Mouse (Mus musculus): Measurements from ENCODE around the gene Lpp. TPM values are rescaled to one million over a fixed set of nuclear protein-coding genes. Genes with fewer than 3 reads are reported as not detected.

Gene Lpp
- polyA plus RNA-seq, 1 experiment from 2014 or later: 79.9 TPM

- Histone ChIP-seq H3K36me3 (ENCODE audit: insufficient read depth) (no peaks in the 10 kb centered on the region), H3K4me3 (ENCODE audit: low read depth, low read length) (no peak overlapping the region), H3K27ac (ENCODE audit: low read depth) (no peak overlapping the region), H3K4me1 (ENCODE audit: insufficient read depth) (peaks cover 5% of the 10 kb centered on the region; the same call in 1 of the 2 replicates), H3K9me3 (ENCODE audit: low read depth, low read length) (no peaks in the 10 kb centered on the region), H3K4me2 (no peak overlapping the region), H3K27me3 (ENCODE audit: insufficient read depth, low read length) (no peaks in the 10 kb centered on the region), H3K9ac (no peak overlapping the region)
- no peak for ATAC-seq (ENCODE audit: insufficient read depth)
- DNase-seq: no peak
- 52% methylated on average over 4 of the region's 4 CpGs for WGBS
- no peak for TF ChIP-seq CTCF (IDR thresholded peaks at IDR 0.05; ENCODE audit: low read depth)
Observed at GRCm38 (mm10) chr16:24506740-24507139, 113.4 kb downstream of the Lpp start.

DNA sequence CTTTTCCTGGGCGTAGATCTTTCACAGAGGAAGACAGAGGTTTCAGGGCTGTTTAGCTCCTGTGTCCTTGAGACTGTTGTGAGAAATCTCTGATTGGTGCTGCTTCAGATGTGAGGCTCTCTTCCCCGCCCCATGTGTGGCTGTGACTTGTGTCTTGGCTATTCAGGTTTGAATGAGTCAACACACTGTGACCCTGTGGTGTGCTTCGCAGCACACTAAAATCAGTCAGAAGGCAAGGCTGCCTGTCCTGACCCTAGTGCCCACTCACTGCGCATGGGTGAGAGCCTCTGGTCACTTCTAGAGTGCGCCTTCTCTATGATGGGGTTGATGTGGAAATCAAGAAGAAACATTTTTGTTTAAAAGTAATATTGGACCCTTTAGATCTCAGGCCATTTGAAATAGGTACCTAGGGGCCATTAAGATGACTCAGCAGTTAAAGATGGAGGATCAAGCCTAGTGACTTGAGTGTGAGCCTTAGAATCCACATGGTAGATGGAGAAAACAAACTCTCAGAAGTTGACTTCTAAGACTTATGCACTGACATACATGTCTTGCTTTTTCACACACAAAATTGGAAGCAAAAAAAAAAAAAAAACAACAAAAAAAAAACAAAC lies 114.7 kb downstream of the Lpp start:
- WGBS: 91% methylated on average over 5 of the region's 5 CpGs
- no peak for ATAC-seq (ENCODE audit: insufficient read depth)
- Histone ChIP-seq H3K36me3 (ENCODE audit: insufficient read depth) (no peaks in the 10 kb centered on the region), H3K4me2 (no peak overlapping the region), H3K9ac (no peak overlapping the region), H3K4me1 (ENCODE audit: insufficient read depth) (peaks cover 8% of the 10 kb centered on the region; the same call in 1 of the 2 replicates), H3K4me3 (ENCODE audit: low read depth, low read length) (no peak overlapping the region), H3K9me3 (ENCODE audit: low read depth, low read length) (no peaks in the 10 kb centered on the region), H3K27me3 (ENCODE audit: insufficient read depth, low read length) (no peaks in the 10 kb centered on the region), H3K27ac (ENCODE audit: low read depth) (no peak overlapping the region)
- no peak for TF ChIP-seq CTCF (IDR thresholded peaks at IDR 0.05; ENCODE audit: low read depth)
- DNase-seq: no peak

DNA sequence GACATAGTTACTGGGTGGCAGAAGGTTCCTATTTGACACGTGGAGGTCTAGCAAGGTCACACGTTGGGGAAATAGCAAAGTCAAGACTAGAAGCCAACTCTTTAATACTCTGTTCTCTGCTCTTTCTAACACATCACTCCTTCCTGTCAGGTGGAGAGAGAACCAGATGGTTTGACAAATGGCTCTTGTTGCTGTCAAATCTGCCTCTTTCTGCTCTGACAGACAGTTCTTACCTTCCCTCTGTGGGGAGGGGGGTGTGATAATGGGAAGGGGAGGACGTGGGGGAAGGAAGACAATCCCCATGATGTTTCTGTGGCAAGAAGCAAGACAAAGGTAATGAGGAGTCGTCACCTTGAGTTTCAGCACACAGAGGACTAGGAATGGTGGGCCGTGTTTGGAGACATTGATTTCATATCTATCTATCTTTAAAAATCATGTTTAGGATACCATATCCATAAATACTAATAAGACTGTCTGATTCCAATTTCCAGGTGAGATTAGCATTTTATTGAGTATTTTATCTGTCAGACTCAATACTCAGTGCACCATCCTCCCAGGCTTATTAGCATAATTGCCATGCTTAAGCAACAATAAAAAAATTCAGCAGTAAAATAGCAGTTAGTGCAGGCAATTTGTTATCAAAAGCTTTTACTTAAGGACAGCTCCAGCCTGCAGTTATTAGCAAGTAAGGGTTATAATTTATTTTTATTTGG lies 115.9 kb downstream of the Lpp start:
- no peaks in the 10 kb centered on the region for H3K9me3 ChIP-seq (ENCODE audit: low read depth, low read length)
- DNase-seq (no peak), ATAC-seq (ENCODE audit: insufficient read depth) (no peak)
- no peaks in the 10 kb centered on the region for H3K36me3 ChIP-seq (ENCODE audit: insufficient read depth)
- no peak overlapping the region for H3K9ac ChIP-seq
- no peak overlapping the region for H3K4me2 ChIP-seq
- H3K4me3 ChIP-seq (ENCODE audit: low read depth, low read length): no peak overlapping the region
- no peak overlapping the region for H3K27ac ChIP-seq (ENCODE audit: low read depth)
- H3K4me1 ChIP-seq (ENCODE audit: insufficient read depth): peaks cover 8% of the 10 kb centered on the region; the same call in 1 of the 2 replicates
- H3K27me3 ChIP-seq (ENCODE audit: insufficient read depth, low read length): no peaks in the 10 kb centered on the region
- WGBS: 54% methylated on average over 5 of the region's 5 CpGs
- TF ChIP-seq CTCF (IDR thresholded peaks at IDR 0.05; ENCODE audit: low read depth): no peak

DNA sequence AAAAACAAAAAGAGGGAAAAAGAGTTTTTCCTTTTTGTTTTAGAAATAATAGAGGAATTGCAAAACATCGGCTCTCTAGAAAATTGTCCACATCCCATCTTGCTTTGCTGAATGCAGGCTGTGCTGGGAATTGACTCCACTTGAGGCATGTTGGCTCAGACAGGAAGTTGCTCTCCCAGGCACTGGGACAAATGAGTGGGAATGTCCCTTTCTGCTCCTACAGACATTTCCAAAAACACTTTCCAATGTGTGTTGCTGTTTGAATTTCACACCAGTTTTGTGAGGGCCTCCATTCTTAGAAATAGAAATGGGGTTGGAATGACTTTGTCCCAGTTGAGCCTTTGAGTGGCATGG lies 116.5 kb downstream of the Lpp start:
- H3K27ac ChIP-seq (ENCODE audit: low read depth): no peak overlapping the region
- H3K4me2 ChIP-seq: no peak overlapping the region
- peaks cover 8% of the 10 kb centered on the region; the same call in 1 of the 2 replicates for H3K4me1 ChIP-seq (ENCODE audit: insufficient read depth)
- H3K36me3 ChIP-seq (ENCODE audit: insufficient read depth): no peaks in the 10 kb centered on the region
- ATAC-seq (ENCODE audit: insufficient read depth) (no peak), DNase-seq (no peak)
- no peak for TF ChIP-seq CTCF (IDR thresholded peaks at IDR 0.05; ENCODE audit: low read depth)
- H3K27me3 ChIP-seq (ENCODE audit: insufficient read depth, low read length): no peaks in the 10 kb centered on the region
- no peak overlapping the region for H3K4me3 ChIP-seq (ENCODE audit: low read depth, low read length)
- 82% methylated on average over 1 of the region's 1 CpGs for WGBS
- no peak overlapping the region for H3K9ac ChIP-seq
- H3K9me3 ChIP-seq (ENCODE audit: low read depth, low read length): no peaks in the 10 kb centered on the region

- no peaks in the 10 kb centered on the region for H3K36me3 ChIP-seq (ENCODE audit: insufficient read depth)
- H3K9ac ChIP-seq: no peak overlapping the region
- DNase-seq (no peak), ATAC-seq (ENCODE audit: insufficient read depth) (no peak)
- H3K4me3 ChIP-seq (ENCODE audit: low read depth, low read length): no peak overlapping the region
- 92% methylated on average over 4 of the region's 4 CpGs for WGBS
- no peak for TF ChIP-seq CTCF (IDR thresholded peaks at IDR 0.05; ENCODE audit: low read depth)
- 0 out of 2 replicates have a peak, but pooled peaks cover 3% of the 10 kb centered on the region for H3K4me1 ChIP-seq (ENCODE audit: insufficient read depth)
- H3K27me3 ChIP-seq (ENCODE audit: insufficient read depth, low read length): no peaks in the 10 kb centered on the region
- H3K27ac ChIP-seq (ENCODE audit: low read depth): no peak overlapping the region
- H3K9me3 ChIP-seq (ENCODE audit: low read depth, low read length): no peaks in the 10 kb centered on the region
- no peak overlapping the region for H3K4me2 ChIP-seq
Observed at GRCm38 (mm10) chr16:24513228-24513627, 119.9 kb downstream of the Lpp start.

GRCm38 (mm10) chr16:24514802-24515727 lies 121.8 kb downstream of the Lpp start:
- 74% methylated on average over 11 of the region's 11 CpGs for WGBS

More at GRCm38 (mm10) chr16:24514802-24515727, 121.8 kb downstream of the Lpp start:
- no peak overlapping the region for H3K9ac ChIP-seq
- 0 out of 2 replicates have a peak, but pooled peaks cover 3% of the 10 kb centered on the region for H3K4me1 ChIP-seq (ENCODE audit: insufficient read depth)
- no peak overlapping the region for H3K4me2 ChIP-seq
- no peaks in the 10 kb centered on the region for H3K9me3 ChIP-seq (ENCODE audit: low read depth, low read length)
- no peak for DNase-seq
- no peak for TF ChIP-seq CTCF (IDR thresholded peaks at IDR 0.05; ENCODE audit: low read depth)
- H3K27ac ChIP-seq (ENCODE audit: low read depth): no peak overlapping the region
- no peak overlapping the region for H3K4me3 ChIP-seq (ENCODE audit: low read depth, low read length)
- H3K36me3 ChIP-seq (ENCODE audit: insufficient read depth): no peaks in the 10 kb centered on the region
- no peaks in the 10 kb centered on the region for H3K27me3 ChIP-seq (ENCODE audit: insufficient read depth, low read length)
- ATAC-seq (ENCODE audit: insufficient read depth): no peak
